Mouse (Mus musculus): ENCODE results near the gene Rprd2. TPM values are rescaled to one million over a fixed set of nuclear protein-coding genes. Genes with fewer than 3 reads are reported as not detected.

The Rprd2 gene
- polyA plus RNA-seq, 1 experiment from 2014 or later: 23.5 TPM

DNA sequence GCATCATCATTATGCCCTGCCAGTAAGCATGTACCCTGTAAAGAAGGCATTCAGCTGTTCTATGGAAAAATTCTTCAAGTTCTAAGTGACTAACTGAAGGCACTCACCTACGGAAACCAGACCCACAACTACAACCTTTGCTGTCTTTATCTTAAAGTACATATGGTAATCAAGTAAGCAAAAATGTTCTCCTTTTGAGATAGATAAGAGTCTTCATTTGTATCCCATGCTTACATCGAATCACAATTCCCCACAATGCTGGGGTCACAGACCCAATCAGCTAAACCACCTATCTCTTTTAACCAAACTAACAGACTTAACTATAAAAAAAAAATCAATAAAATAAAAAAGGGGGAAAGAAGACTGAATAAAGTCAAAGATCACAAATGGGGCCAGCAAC lies 20.6 kb upstream of the Rprd2 start:
- Histone ChIP-seq H3K9me3 (ENCODE audit: control insufficient read depth, low read length) (no peaks in the 10 kb centered on the region), H3K4me3 (ENCODE audit: low read depth, low read length) (no peak overlapping the region), H3K9ac (ENCODE audit: low read length) (no peak overlapping the region), H3K36me3 (ENCODE audit: control insufficient read depth, insufficient read depth, low read length) (peaks cover 24% of the 10 kb centered on the region), H3K4me1 (ENCODE audit: control insufficient read depth, insufficient read depth, low read length) (no peaks in the 10 kb centered on the region), H3K27ac (replicated peaks; ENCODE audit: low read depth, low read length) (no peak overlapping the region), H3K4me2 (ENCODE audit: low read depth, severe bottlenecking) (no peak overlapping the region), H3K27me3 (ENCODE audit: control insufficient read depth, insufficient read depth, low read length) (no peaks in the 10 kb centered on the region)
- WGBS: 93% methylated on average over 2 of the region's 2 CpGs
- DNase-seq (ENCODE audit: low spot score) (no peak), ATAC-seq (ENCODE audit: insufficient number of reproducible peaks, low FRiP score, low TSS enrichment, low read depth) (no peak)

DNA sequence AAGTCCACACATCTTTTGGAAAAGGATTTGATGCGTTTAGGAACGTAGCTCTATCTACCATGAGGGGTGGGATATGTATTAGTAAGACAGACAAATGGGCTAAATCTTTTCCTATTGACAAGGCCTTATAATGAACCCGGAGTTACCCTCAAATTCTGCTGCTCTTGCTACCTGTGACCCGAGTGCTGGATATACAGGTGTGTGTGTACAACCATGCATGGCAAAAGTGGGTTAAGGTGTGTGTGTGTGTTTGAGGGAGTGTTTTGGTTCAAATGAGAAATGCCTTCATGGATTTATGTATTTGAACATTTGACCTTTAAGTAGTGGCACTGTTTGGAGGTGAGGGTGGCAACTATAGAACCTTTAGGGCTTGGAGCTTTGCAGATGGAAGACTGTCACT lies 10.4 kb upstream of the Rprd2 start:
- DNase-seq (ENCODE audit: low spot score) (no peak), ATAC-seq (ENCODE audit: insufficient number of reproducible peaks, low FRiP score, low TSS enrichment, low read depth) (no peak)
- H3K4me3 ChIP-seq (ENCODE audit: low read depth, low read length): no peak overlapping the region
- peaks cover 35% of the 10 kb centered on the region for H3K36me3 ChIP-seq (ENCODE audit: control insufficient read depth, insufficient read depth, low read length)
- H3K9ac ChIP-seq (ENCODE audit: low read length): no peak overlapping the region
- H3K4me1 ChIP-seq (ENCODE audit: control insufficient read depth, insufficient read depth, low read length): no peaks in the 10 kb centered on the region
- no peak overlapping the region for H3K27ac ChIP-seq (replicated peaks; ENCODE audit: low read depth, low read length)
- no peak overlapping the region for H3K4me2 ChIP-seq (ENCODE audit: low read depth, severe bottlenecking)
- no peaks in the 10 kb centered on the region for H3K27me3 ChIP-seq (ENCODE audit: control insufficient read depth, insufficient read depth, low read length)
- WGBS: 97% methylated on average over 4 of the region's 4 CpGs
- no peaks in the 10 kb centered on the region for H3K9me3 ChIP-seq (ENCODE audit: control insufficient read depth, low read length)

DNA sequence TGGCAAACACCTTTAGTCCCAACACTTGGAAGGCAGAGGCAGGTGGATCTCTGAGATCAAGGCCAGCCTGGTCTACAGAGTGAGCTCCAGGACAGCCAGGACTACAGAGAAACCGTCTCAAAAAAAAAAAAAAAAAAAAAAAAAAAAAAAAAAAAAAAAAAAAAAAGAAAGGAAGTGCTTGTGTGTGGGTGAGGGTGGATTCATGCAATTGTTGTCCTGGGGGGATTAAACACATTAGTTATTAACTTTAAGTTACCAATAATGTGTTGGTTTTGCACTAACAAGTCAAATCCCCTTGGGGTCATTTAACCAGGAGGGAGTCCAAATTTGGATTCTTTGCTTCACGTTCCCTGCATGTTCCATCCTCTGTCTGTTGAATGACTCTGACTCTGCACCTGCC lies 7.6 kb upstream of the Rprd2 start:
- WGBS: 72% methylated on average over 2 of the region's 2 CpGs
- Histone ChIP-seq H3K9me3 (ENCODE audit: control insufficient read depth, low read length) (no peaks in the 10 kb centered on the region), H3K27me3 (ENCODE audit: control insufficient read depth, insufficient read depth, low read length) (no peaks in the 10 kb centered on the region), H3K27ac (replicated peaks; ENCODE audit: low read depth, low read length) (no peak overlapping the region), H3K9ac (ENCODE audit: low read length) (no peak overlapping the region), H3K4me2 (ENCODE audit: low read depth, severe bottlenecking) (no peak overlapping the region), H3K4me1 (ENCODE audit: control insufficient read depth, insufficient read depth, low read length) (no peaks in the 10 kb centered on the region), H3K4me3 (ENCODE audit: low read depth, low read length) (no peak overlapping the region), H3K36me3 (ENCODE audit: control insufficient read depth, insufficient read depth, low read length) (peaks cover 23% of the 10 kb centered on the region)
- ATAC-seq (ENCODE audit: insufficient number of reproducible peaks, low FRiP score, low TSS enrichment, low read depth) (no peak), DNase-seq (ENCODE audit: low spot score) (no peak)

DNA sequence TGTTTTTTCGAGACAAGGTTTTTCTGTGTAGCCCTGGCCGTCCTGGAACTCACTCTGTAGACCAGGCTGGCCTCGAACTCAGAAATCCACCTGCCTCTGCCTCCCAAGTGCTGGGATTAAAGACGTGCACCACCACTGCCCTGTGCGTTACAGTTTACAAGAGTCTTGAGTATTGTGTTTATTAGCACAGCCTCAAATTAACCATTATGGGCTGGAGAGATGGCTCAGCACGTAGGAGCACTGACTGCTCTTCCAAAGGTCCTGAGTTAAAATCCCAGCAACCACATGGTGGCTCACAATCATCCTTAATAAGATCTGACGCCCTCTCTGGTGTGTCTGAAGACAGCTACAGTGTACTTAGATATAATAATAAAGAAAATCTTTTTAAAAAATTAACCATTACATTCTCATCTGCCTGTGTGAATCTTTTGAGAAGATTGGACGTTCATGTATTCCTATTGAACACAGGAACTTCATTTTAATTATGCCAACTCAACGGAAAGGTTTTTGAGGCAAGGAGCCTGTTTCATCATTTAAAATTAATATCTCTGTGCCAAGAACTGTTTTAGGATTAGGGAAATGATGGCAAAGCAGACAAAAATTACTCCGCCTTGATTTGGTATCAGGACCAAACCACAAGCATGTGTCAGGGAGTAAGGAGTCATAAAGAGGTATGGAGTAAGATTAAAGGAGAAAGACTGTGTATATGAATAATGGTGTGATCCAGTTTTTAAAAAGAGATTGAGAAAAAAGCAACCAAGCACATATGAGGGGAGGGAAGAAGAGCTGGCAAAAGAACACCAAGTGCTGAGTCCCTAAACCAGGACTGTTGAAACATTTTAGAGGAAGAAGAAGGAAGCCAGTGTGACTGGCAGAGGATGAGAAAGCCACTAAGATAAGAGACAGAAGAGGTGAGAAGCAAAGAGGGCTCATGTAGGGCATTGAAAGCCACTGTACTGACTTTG lies 1.7 kb upstream of the Rprd2 start:
- DNase-seq (ENCODE audit: low spot score): no peak
- Histone ChIP-seq H3K36me3 (ENCODE audit: control insufficient read depth, insufficient read depth, low read length) (no peaks in the 10 kb centered on the region), H3K4me3 (ENCODE audit: low read depth, low read length) (peak overlapping the region; percentile 77), H3K27me3 (ENCODE audit: control insufficient read depth, insufficient read depth, low read length) (no peaks in the 10 kb centered on the region), H3K4me1 (ENCODE audit: control insufficient read depth, insufficient read depth, low read length) (0 out of 2 replicates have a peak, but pooled peaks cover 3% of the 10 kb centered on the region), H3K9me3 (ENCODE audit: control insufficient read depth, low read length) (no peaks in the 10 kb centered on the region), H3K9ac (ENCODE audit: low read length) (peak overlapping the region; percentile 72; the same call in 1 of the 2 replicates), H3K27ac (replicated peaks; ENCODE audit: low read depth, low read length) (peak overlapping the region; percentile 97), H3K4me2 (ENCODE audit: low read depth, severe bottlenecking) (peak overlapping the region; percentile 50)
- no peak for ATAC-seq (ENCODE audit: insufficient number of reproducible peaks, low FRiP score, low TSS enrichment, low read depth)
- 45% methylated on average over 10 of the region's 10 CpGs for WGBS

DNA sequence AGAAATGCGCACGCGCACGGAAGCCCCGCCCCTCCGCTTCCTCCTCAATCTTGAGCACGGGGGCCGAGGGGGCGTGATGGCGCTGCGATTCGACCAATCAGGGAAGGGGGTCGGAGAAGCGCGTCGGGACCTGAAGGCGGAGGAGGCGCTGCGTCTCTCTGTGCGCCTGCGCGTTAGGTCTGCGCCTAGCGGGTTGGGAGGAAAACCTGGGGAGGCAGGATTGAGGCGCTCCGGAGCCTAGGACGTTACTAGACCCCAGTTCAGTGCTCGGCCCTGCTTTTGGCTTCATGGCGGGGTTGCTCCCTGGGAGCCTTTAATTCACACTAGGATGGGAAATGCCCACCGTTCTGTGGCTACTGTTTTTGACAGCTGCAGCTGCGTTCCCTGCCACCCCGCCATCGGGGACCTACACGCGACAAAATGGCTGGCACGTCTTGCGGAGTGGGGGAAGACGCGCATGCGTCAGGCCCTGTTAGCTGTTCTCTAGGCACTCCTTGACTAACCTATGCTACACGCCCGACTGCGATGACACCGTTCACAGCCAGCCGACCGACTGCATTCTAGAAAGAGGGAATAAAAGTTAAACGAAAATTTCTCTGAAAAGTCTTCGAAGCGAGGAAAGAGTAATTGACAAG lies 805 bp upstream of the Rprd2 start:
- H3K27ac ChIP-seq (replicated peaks; ENCODE audit: low read depth, low read length): peak overlapping the region; percentile 99
- under 1% methylated on average over 49 of the region's 49 CpGs for WGBS
- peak; percentile 95 for ATAC-seq (ENCODE audit: insufficient number of reproducible peaks, low FRiP score, low TSS enrichment, low read depth)
- peak overlapping the region; percentile 77 for H3K4me3 ChIP-seq (ENCODE audit: low read depth, low read length)
- peak overlapping the region; percentile 72 for H3K9ac ChIP-seq (ENCODE audit: low read length)
- H3K9me3 ChIP-seq (ENCODE audit: control insufficient read depth, low read length): no peaks in the 10 kb centered on the region
- no peaks in the 10 kb centered on the region for H3K36me3 ChIP-seq (ENCODE audit: control insufficient read depth, insufficient read depth, low read length)
- H3K27me3 ChIP-seq (ENCODE audit: control insufficient read depth, insufficient read depth, low read length): no peaks in the 10 kb centered on the region
- H3K4me1 ChIP-seq (ENCODE audit: control insufficient read depth, insufficient read depth, low read length): 0 out of 2 replicates have a peak, but pooled peaks cover 3% of the 10 kb centered on the region
- peak overlapping the region; percentile 50 for H3K4me2 ChIP-seq (ENCODE audit: low read depth, severe bottlenecking)
- DNase-seq (ENCODE audit: low spot score): peak; percentile 100

DNA sequence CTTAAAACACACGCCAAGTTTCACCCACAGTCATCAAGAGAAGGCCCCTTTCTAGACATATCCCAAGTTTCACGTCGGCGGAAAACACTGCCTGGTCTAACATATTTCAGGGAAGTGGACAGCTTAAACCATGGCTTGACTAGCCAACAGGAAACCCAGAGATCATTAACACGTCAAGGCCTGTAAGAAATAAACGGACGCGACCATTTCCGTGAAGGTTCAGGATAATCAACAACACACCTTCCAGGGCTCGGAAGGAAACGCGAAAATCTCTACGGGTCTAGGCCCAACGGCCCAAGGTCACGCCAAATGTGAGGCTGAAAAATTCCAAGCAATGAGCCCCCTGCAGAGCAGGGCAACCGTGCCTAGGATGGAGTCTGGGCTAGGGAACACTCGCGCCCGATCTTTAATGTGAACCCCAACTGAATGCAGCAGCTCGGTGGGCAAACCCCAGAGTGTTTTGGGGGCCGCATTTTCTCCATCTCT lies 594 bp downstream of the Rprd2 start:
- H3K27ac ChIP-seq (replicated peaks; ENCODE audit: low read depth, low read length): peak overlapping the region; percentile 99
- no peaks in the 10 kb centered on the region for H3K9me3 ChIP-seq (ENCODE audit: control insufficient read depth, low read length)
- peak; percentile 7; the same call in 1 of the 2 replicates for ATAC-seq (ENCODE audit: insufficient number of reproducible peaks, low FRiP score, low TSS enrichment, low read depth)
- 0 out of 2 replicates have a peak, but pooled peaks cover 3% of the 10 kb centered on the region for H3K4me1 ChIP-seq (ENCODE audit: control insufficient read depth, insufficient read depth, low read length)
- no peaks in the 10 kb centered on the region for H3K27me3 ChIP-seq (ENCODE audit: control insufficient read depth, insufficient read depth, low read length)
- peak overlapping the region; percentile 98 for H3K9ac ChIP-seq (ENCODE audit: low read length)
- peak overlapping the region; percentile 77 for H3K4me3 ChIP-seq (ENCODE audit: low read depth, low read length)
- H3K4me2 ChIP-seq (ENCODE audit: low read depth, severe bottlenecking): peak overlapping the region; percentile 65
- under 1% methylated on average over 21 of the region's 21 CpGs for WGBS
- DNase-seq (ENCODE audit: low spot score): peak; percentile 75
- H3K36me3 ChIP-seq (ENCODE audit: control insufficient read depth, insufficient read depth, low read length): no peaks in the 10 kb centered on the region; the same call in 1 of the 2 replicates

DNA sequence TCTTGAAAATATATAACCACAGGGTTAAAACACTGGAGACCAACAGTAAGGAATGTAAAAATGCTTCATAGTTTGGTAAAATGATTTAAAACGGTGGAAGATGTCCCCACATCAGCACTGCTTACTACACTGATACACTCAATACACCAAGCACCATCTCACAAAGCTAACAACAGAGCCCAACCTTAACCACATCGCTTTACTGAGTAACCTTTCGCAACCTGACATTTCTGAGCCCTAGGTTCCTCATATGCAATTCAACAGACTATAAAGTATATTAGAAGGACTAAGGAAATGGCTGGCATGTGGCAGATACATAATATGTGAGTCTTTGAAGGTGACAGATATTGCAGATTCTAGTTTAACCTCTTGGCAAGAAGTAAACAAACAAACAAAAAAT lies 2.0 kb downstream of the Rprd2 start:
- H3K9me3 ChIP-seq (ENCODE audit: control insufficient read depth, low read length): no peaks in the 10 kb centered on the region
- H3K9ac ChIP-seq (ENCODE audit: low read length): no peak overlapping the region
- H3K27ac ChIP-seq (replicated peaks; ENCODE audit: low read depth, low read length): no peak overlapping the region
- no peaks in the 10 kb centered on the region; the same call in 1 of the 2 replicates for H3K36me3 ChIP-seq (ENCODE audit: control insufficient read depth, insufficient read depth, low read length)
- H3K4me3 ChIP-seq (ENCODE audit: low read depth, low read length): no peak overlapping the region
- WGBS: 95% methylated on average over 3 of the region's 3 CpGs
- no peak for DNase-seq (ENCODE audit: low spot score)
- H3K4me2 ChIP-seq (ENCODE audit: low read depth, severe bottlenecking): no peak overlapping the region
- H3K27me3 ChIP-seq (ENCODE audit: control insufficient read depth, insufficient read depth, low read length): no peaks in the 10 kb centered on the region
- H3K4me1 ChIP-seq (ENCODE audit: control insufficient read depth, insufficient read depth, low read length): 0 out of 2 replicates have a peak, but pooled peaks cover 3% of the 10 kb centered on the region
- no peak for ATAC-seq (ENCODE audit: insufficient number of reproducible peaks, low FRiP score, low TSS enrichment, low read depth)

DNA sequence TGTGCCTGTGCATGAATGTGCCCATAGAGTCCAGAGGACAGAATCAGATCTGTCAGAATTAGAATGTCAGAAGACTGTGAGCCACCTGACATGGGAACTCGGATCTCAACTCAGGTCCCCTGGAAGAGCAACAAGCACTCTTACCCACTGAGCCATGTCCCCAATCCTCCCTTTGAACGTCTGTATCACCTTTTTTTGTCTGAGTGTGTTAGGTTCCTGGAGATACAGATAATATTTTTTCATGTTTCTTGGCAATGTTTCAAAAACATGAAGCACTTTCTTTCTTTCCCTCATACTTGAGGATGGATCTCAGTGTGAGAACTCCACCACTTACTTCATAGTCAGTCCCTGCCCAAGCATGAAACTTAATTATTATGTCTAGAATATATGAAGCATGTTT lies 10.3 kb downstream of the Rprd2 start:
- Histone ChIP-seq H3K9ac (ENCODE audit: low read length) (no peak overlapping the region), H3K27ac (replicated peaks; ENCODE audit: low read depth, low read length) (no peak overlapping the region), H3K27me3 (ENCODE audit: control insufficient read depth, insufficient read depth, low read length) (no peaks in the 10 kb centered on the region), H3K4me1 (ENCODE audit: control insufficient read depth, insufficient read depth, low read length) (no peaks in the 10 kb centered on the region), H3K4me3 (ENCODE audit: low read depth, low read length) (no peak overlapping the region), H3K36me3 (ENCODE audit: control insufficient read depth, insufficient read depth, low read length) (peaks cover 7% of the 10 kb centered on the region; the same call in 1 of the 2 replicates), H3K4me2 (ENCODE audit: low read depth, severe bottlenecking) (no peak overlapping the region), H3K9me3 (ENCODE audit: control insufficient read depth, low read length) (no peaks in the 10 kb centered on the region)
- 85% methylated on average over 2 of the region's 2 CpGs for WGBS
- ATAC-seq (ENCODE audit: insufficient number of reproducible peaks, low FRiP score, low TSS enrichment, low read depth) (no peak), DNase-seq (ENCODE audit: low spot score) (no peak)
